In the genomic region with DNA sequence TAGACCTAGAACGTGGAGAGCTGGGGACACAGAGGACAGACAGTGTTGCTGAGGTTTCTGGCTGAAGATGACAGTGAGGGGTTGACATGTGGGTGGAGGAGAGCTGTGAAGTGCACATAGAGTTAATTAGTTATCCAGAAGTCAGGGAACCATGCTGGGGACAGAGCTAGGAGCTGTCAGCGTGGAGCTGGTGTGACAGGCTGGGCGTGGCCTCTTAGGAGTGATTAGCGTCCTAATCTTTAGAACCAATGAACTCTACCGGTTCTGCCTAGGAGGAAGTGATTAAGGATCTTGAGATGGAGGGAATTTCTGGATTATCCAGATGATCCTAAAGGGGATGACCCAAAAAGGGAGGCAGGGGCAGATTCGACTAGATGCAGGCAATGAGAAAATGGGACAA, we compare ENCODE assay signal across 1 mouse cellular context.
TF ChIP-seq lines count a peak whose summit lies in the region.

No protein-coding gene starts in this region.

TF ChIP-seq in MEL, 35 proteins besides CTCF, POLR2A, EP300 and RAD21 (continued from another document):
- TF ChIP-seq MEF2A (IDR thresholded peaks at IDR 0.05; ENCODE audit: extremely low read depth, insufficient replicate concordance, low read depth, low read length, poor library complexity, severe bottlenecking) = no peak
- TF ChIP-seq MXI1 (IDR thresholded peaks at IDR 0.05; ENCODE audit: low read depth, low read length) = peak; percentile 78
- no peak for TF ChIP-seq SMC3 (IDR thresholded peaks at IDR 0.05; ENCODE audit: low read depth, low read length)
- TF ChIP-seq TCF12 (IDR thresholded peaks at IDR 0.05; ENCODE audit: low read depth, low read length) = no peak
- TF ChIP-seq GATA1 (IDR thresholded peaks at IDR 0.05; ENCODE audit: low read depth, low read length) = peak; percentile 35; the same call in 1 of the 2 replicates
- 0 out of 2 replicates have a peak, but pooled peaks have one; percentile 27 for TF ChIP-seq MYC (IDR thresholded peaks at IDR 0.05; ENCODE audit: low read depth, low read length)
- no peak for TF ChIP-seq ZC3H11A (IDR thresholded peaks at IDR 0.05; ENCODE audit: low read depth, low read length)
- no peak for TF ChIP-seq POLR2AphosphoS5 (IDR thresholded peaks at IDR 0.05; ENCODE audit: borderline replicate concordance, low read depth, low read length)
- 0 out of 2 replicates have a peak, but pooled peaks have one; percentile 11 for TF ChIP-seq MAX (IDR thresholded peaks at IDR 0.05; ENCODE audit: low read length)
